Mouse (Mus musculus): ENCODE results near the gene 1700024G13Rik.

The 1700024G13Rik gene

GRCm38 (mm10) chr14:32332515-32333445 lies 55.4 kb downstream of the 1700024G13Rik start:
- no peak for DNase-seq (ENCODE audit: low spot score in 2 of 2)

- DNase-seq (ENCODE audit: low spot score in 2 of 2): no peak
These were observed 60.8 kb downstream of the 1700024G13Rik start for GRCm38 (mm10) chr14:32327366-32327765.

Data from frontal cortex, postnatal 14 days (tissue).